Mouse (Mus musculus) testis, adult 2 months (tissue): Measurements from ENCODE around the gene Kcnj12. TPM values are rescaled to one million over a fixed set of nuclear protein-coding genes. Genes with fewer than 3 reads are reported as not detected.

Experiments used
- H3K27ac ChIP-seq: fragments of 200-500 bp; 2 replicates; pipeline ENCODE4 v1.5.1; 2012; ENCODE audit warnings: low read depth, low read length; ENCODE audit not compliant: control insufficient read depth, insufficient read depth
- H3K27me3 ChIP-seq: fragments of 200-500 bp; 2 replicates; pipeline ENCODE4 v1.6.1; 2012; ENCODE audit warnings: mild to moderate bottlenecking, low read length, moderate library complexity; ENCODE audit not compliant: control insufficient read depth, insufficient read depth
- H3K36me3 ChIP-seq: fragments of 200-500 bp; 2 replicates; pipeline ENCODE4 v1.6.1; 2012; ENCODE audit warnings: mild to moderate bottlenecking, low read length; ENCODE audit not compliant: control insufficient read depth, insufficient read depth
- H3K4me1 ChIP-seq: fragments of 200-500 bp; 2 replicates; pipeline ENCODE4 v1.6.1; 2012; ENCODE audit warnings: low read length; ENCODE audit not compliant: control insufficient read depth, insufficient read depth
- H3K4me3 ChIP-seq: fragments of 200-500 bp; 2 replicates; pipeline ENCODE4 v1.5.1; 2012; ENCODE audit warnings: low read depth, mild to moderate bottlenecking, low read length, moderate library complexity, mixed read lengths; ENCODE audit not compliant: control insufficient read depth
- CTCF ChIP-seq: fragments of 200-500 bp; IDR thresholded peaks from 2 replicates; pipeline ENCODE4 v1.5.1; 2012; ENCODE audit warnings: low read depth, mild to moderate bottlenecking, inconsistent platforms, low read length, moderate library complexity; ENCODE audit not compliant: control insufficient read depth, insufficient read depth, insufficient replicate concordance
- POLR2A ChIP-seq: fragments of 200-500 bp; IDR thresholded peaks from 2 replicates; pipeline ENCODE4 v1.6.1; 2012; ENCODE audit warnings: low read depth, mild to moderate bottlenecking, inconsistent platforms, low read length, moderate library complexity; ENCODE audit not compliant: control insufficient read depth
- polyA plus RNA-seq: library from polyadenylated mRNA; depleted of rRNA; stranded (reverse); fragments of >200 nt; gene quantifications from 2 replicates; pipeline ENCODE4 v1.2.3, GENCODE M21; 2012

Kcnj12 gene
- polyA plus RNA-seq, 1 experiment: 0.15 TPM

- Histone ChIP-seq H3K27ac (no peak overlapping the region), H3K27me3 (no peaks in the 10 kb centered on the region), H3K4me1 (no peaks in the 10 kb centered on the region), H3K36me3 (no peaks in the 10 kb centered on the region), H3K4me3 (no peak overlapping the region)
- TF ChIP-seq CTCF (no peak), POLR2A (no peak)
These were observed 86.6 kb downstream of the Kcnj12 start for GRCm38 (mm10) chr11:61108911-61109361.

- TF ChIP-seq POLR2A (no peak), CTCF (no peak)
- Histone ChIP-seq H3K4me1 (no peaks in the 10 kb centered on the region), H3K36me3 (no peaks in the 10 kb centered on the region), H3K4me3 (no peak overlapping the region), H3K27ac (no peak overlapping the region), H3K27me3 (no peaks in the 10 kb centered on the region)
These were observed 87.3 kb downstream of the Kcnj12 start for GRCm38 (mm10) chr11:61109707-61110106.

GRCm38 (mm10) chr11:61110113-61110512 lies 87.7 kb downstream of the Kcnj12 start:
- TF ChIP-seq CTCF (no peak), POLR2A (no peak)
- no peak overlapping the region for H3K27ac ChIP-seq
- no peak overlapping the region for H3K4me3 ChIP-seq
- no peaks in the 10 kb centered on the region for H3K4me1 ChIP-seq
- no peaks in the 10 kb centered on the region for H3K36me3 ChIP-seq
- H3K27me3 ChIP-seq: no peaks in the 10 kb centered on the region

- H3K4me3 ChIP-seq: no peak overlapping the region
- no peak for TF ChIP-seq CTCF
- TF ChIP-seq POLR2A: no peak
- no peaks in the 10 kb centered on the region for H3K36me3 ChIP-seq
- H3K27ac ChIP-seq: no peak overlapping the region
- no peaks in the 10 kb centered on the region for H3K4me1 ChIP-seq
- H3K27me3 ChIP-seq: no peaks in the 10 kb centered on the region
These were observed 88.6 kb downstream of the Kcnj12 start for GRCm38 (mm10) chr11:61110928-61111327.

GRCm38 (mm10) chr11:61111472-61111871 lies 89.1 kb downstream of the Kcnj12 start:
- H3K4me1 ChIP-seq: no peaks in the 10 kb centered on the region
- H3K27ac ChIP-seq: no peak overlapping the region
- no peaks in the 10 kb centered on the region for H3K36me3 ChIP-seq
- no peak overlapping the region for H3K4me3 ChIP-seq
- no peak for TF ChIP-seq POLR2A
- no peak for TF ChIP-seq CTCF
- no peaks in the 10 kb centered on the region for H3K27me3 ChIP-seq

- H3K27ac ChIP-seq: no peak overlapping the region
- H3K4me3 ChIP-seq: no peak overlapping the region
- TF ChIP-seq POLR2A (no peak), CTCF (no peak)
- H3K27me3 ChIP-seq: no peaks in the 10 kb centered on the region
- H3K4me1 ChIP-seq: no peaks in the 10 kb centered on the region
- H3K36me3 ChIP-seq: no peaks in the 10 kb centered on the region
These were observed 90.1 kb downstream of the Kcnj12 start for GRCm38 (mm10) chr11:61112323-61112995.

GRCm38 (mm10) chr11:61116226-61116625 lies 93.9 kb downstream of the Kcnj12 start:
- Histone ChIP-seq H3K27me3 (no peaks in the 10 kb centered on the region), H3K27ac (no peak overlapping the region), H3K4me1 (no peaks in the 10 kb centered on the region), H3K4me3 (no peak overlapping the region), H3K36me3 (no peaks in the 10 kb centered on the region)
- TF ChIP-seq POLR2A (no peak), CTCF (no peak)
